Mouse (Mus musculus) heart, postnatal 10 days (tissue): ENCODE measurements at regions not wholly inside any gene's neighbourhood (a gene's known extent, or its start where the extent isn't known, plus 50 kb on each side); places are given as distances from the start of the nearest gene placed in this dataset.

Source experiments
- DNase-seq, 2 experiments: peaks; one replicate each; pipeline ENCODE4 v3.0.0; 2021
- intact Hi-C: fragments of 180-260 bp; cut with DNase I; formaldehyde crosslinking; loops from one replicate; pipeline ENCODE4 v1.15.1; 2025

- no peak for DNase-seq
- intact Hi-C loops: no loop called here
Measured at GRCm38 (mm10) chr12:106842396-106842795, 646.0 kb upstream of the 3110018I06Rik start.

GRCm38 (mm10) chr12:106851666-106852065, 636.8 kb upstream of the 3110018I06Rik start:
- DNase-seq: no peak

GRCm38 (mm10) chr12:106852736-106853135, 635.7 kb upstream of the 3110018I06Rik start:
- intact Hi-C loops: no loop called here
- DNase-seq: no peak

More at GRCm38 (mm10) chr12:106851666-106852065, 636.8 kb upstream of the 3110018I06Rik start:
- intact Hi-C loops: no loop called here

- no peak for DNase-seq
- intact Hi-C loops: no loop called here
Measured at GRCm38 (mm10) chr12:106853711-106854240, 634.7 kb upstream of the 3110018I06Rik start.

- intact Hi-C loops: no loop called here
- no peak for DNase-seq
Measured at GRCm38 (mm10) chr12:106855520-106855919, 632.9 kb upstream of the 3110018I06Rik start.

- DNase-seq: no peak
- intact Hi-C loops: no loop called here
Measured at GRCm38 (mm10) chr12:106861638-106862037, 626.8 kb upstream of the 3110018I06Rik start.

GRCm38 (mm10) chr12:106864076-106864475, 624.4 kb upstream of the 3110018I06Rik start:
- intact Hi-C loops: no loop called here
- DNase-seq: no peak

GRCm38 (mm10) chr12:106868036-106868435, 620.4 kb upstream of the 3110018I06Rik start:
- DNase-seq: no peak
- intact Hi-C loops: no loop called here

- intact Hi-C loops: no loop called here
- peak; percentile 3 to 6 for DNase-seq
Measured at GRCm38 (mm10) chr12:106871481-106871880, 617.0 kb upstream of the 3110018I06Rik start.

- intact Hi-C loops: no loop called here
Measured at GRCm38 (mm10) chr12:106872966-106873730, 615.3 kb upstream of the 3110018I06Rik start.

GRCm38 (mm10) chr12:106890319-106890718, 598.1 kb upstream of the 3110018I06Rik start:
- DNase-seq: no peak
- intact Hi-C loops: no loop called here

More at GRCm38 (mm10) chr12:106872966-106873730, 615.3 kb upstream of the 3110018I06Rik start:
- no peak for DNase-seq

- no peak for DNase-seq
- intact Hi-C loops: no loop called here
Measured at GRCm38 (mm10) chr12:106894061-106894460, 594.4 kb upstream of the 3110018I06Rik start.

- intact Hi-C loops: no loop called here
- DNase-seq: peak; percentile 12 to 17
Measured at GRCm38 (mm10) chr12:106904202-106904601, 584.2 kb upstream of the 3110018I06Rik start.

- intact Hi-C loops: no loop called here
- no peak for DNase-seq
Measured at GRCm38 (mm10) chr12:106912782-106913181, 575.6 kb upstream of the 3110018I06Rik start.

GRCm38 (mm10) chr12:106922571-106922991, 565.9 kb upstream of the 3110018I06Rik start:
- no peak for DNase-seq
- intact Hi-C loops: no loop called here

GRCm38 (mm10) chr12:106928389-106928788, 560.0 kb upstream of the 3110018I06Rik start:
- intact Hi-C loops: no loop called here

GRCm38 (mm10) chr12:106929161-106929560, 559.3 kb upstream of the 3110018I06Rik start:
- intact Hi-C loops: no loop called here
- DNase-seq: no peak

More at GRCm38 (mm10) chr12:106928389-106928788, 560.0 kb upstream of the 3110018I06Rik start:
- no peak for DNase-seq

GRCm38 (mm10) chr12:106931591-106931990, 556.8 kb upstream of the 3110018I06Rik start:
- intact Hi-C loops: no loop called here
- DNase-seq: no peak

- intact Hi-C loops: no loop called here
- DNase-seq: peak; percentile 39 to 51
Measured at GRCm38 (mm10) chr12:106939381-106939780, 549.1 kb upstream of the 3110018I06Rik start.

GRCm38 (mm10) chr12:106943874-106944273, 544.6 kb upstream of the 3110018I06Rik start:
- no peak for DNase-seq
- intact Hi-C loops: no loop called here

GRCm38 (mm10) chr12:106952621-106953020, 535.8 kb upstream of the 3110018I06Rik start:
- intact Hi-C loops: no loop called here
- DNase-seq: no peak

- peak; percentile 81 to 84 for DNase-seq
- intact Hi-C loops: no loop called here
Measured at GRCm38 (mm10) chr12:106955778-106956177, 532.7 kb upstream of the 3110018I06Rik start.
